Mouse (Mus musculus): ENCODE measurements around the gene Tcf12.

GRCm38 (mm10) chr9:72137899-72138298 lies 26.2 kb upstream of the Tcf12 start:
- no peak for TF ChIP-seq CTCF (IDR thresholded peaks at IDR 0.05; ENCODE audit: low read depth, low read length)
- TF ChIP-seq POLR2A (IDR thresholded peaks at IDR 0.05; ENCODE audit: extremely low read depth, insufficient read depth, low read length): no peak
